Mouse (Mus musculus) left cerebral cortex, postnatal 14 days (tissue): Measurements from ENCODE around the gene Drc1. TPM values are rescaled to one million over a fixed set of nuclear protein-coding genes. Genes with fewer than 3 reads are reported as not detected.

Source experiments
- DNase-seq, 2 experiments: peaks; one replicate each; pipeline ENCODE4 v3.0.0; 2021 to 2022; ENCODE audit warnings: low spot score in 2 of 2, mixed read lengths in 1 of 2
- intact Hi-C: fragments of 180-260 bp; cut with DNase I; formaldehyde crosslinking; loops from one replicate; pipeline ENCODE4 v1.15.1; 2025
- total RNA-seq, 2 experiments: library from RNA; stranded (reverse); gene quantifications; 2 replicates each; pipeline ENCODE4 v1.2.3; 2021

Gene Drc1
- total RNA-seq, 2 experiments from 2014 or later, result 14.9 to 18.2 TPM

DNA sequence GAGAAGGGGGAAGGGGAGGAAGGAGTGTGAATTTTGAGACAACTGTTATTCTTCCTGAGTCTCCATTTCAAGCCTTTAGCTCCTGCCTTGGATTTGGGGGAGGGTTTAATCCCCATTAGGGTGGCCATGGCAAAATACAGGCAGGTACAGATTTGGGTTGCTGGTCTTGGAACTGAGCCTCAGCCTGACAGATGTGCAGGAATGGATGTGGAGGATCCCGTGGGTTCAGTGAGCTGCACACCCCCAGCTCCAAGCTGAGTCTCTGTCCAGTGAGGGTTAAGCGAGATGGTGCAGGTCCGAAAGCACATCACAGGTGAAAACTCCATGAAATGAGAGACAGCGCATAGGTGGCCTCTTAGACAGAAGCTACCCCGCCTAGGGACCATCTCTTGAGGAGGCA is 119.3 kb downstream of the Drc1 start:
- DNase-seq, result no peak
- intact Hi-C loops, result no loop called here

DNA sequence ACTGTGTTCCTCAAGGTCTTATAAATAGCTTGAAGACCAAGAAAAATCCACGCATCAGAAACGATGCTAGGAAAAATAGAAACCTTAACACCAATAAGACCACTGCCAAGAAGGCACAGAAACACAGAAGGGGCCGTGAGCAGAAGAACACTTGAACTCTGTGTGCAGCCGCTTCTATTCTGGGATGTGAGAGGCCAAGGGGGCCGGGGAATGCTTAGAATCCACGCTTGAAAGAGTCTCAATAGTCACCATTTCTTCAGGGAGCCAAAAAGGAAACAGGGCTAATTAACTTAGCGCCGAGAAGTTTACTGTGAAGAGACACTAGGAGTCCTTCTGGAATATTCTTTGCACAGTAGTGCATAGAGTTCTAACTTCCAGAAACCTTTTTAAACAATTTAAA is 120.0 kb downstream of the Drc1 start:
- peak in 1 of 2 experiments; percentile 15 for DNase-seq
- intact Hi-C loops, result no loop called here

DNA sequence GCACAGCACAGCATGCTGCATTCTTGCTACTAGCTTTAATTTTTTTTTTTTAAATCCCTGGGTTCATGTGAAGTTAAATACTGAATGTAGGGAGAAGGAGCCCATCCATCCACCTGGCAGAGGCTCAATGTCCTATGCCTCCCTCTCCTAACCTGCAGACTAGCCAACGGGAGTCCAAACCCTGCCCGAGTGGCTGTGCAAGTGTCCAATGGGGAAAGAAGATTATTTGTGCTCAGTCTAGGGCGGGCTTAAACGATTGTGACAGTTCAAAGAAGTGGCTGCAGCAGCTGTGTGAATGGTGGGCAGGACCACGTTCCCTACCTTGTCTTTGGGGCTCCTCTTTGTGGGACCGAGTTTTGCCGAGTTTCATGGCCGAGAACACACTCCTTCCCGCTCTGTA is 125.7 kb downstream of the Drc1 start:
- DNase-seq, result peak in 1 of 2 experiments; percentile 29
- intact Hi-C loops, result no loop called here

DNA sequence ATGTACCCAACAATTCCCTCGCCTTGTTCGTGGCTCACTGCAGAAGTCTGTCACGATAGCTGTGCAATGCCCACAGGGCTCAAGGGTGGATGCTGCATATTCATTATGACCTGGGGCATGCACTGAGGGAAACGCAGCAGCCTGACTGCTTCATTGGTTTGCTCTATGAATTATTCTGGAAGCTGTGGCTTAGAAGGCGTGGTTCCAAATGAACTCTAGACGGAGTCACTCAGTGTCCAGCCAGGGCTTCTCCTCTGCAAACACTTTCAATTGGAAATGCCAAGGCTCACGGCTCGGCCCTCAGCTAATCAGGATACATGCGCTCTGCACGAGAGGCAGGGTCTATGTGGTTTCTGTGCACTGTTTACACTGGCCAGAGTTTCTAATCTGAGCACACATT is 130.3 kb downstream of the Drc1 start:
- intact Hi-C loops, result no loop called here
- DNase-seq, result no peak

DNA sequence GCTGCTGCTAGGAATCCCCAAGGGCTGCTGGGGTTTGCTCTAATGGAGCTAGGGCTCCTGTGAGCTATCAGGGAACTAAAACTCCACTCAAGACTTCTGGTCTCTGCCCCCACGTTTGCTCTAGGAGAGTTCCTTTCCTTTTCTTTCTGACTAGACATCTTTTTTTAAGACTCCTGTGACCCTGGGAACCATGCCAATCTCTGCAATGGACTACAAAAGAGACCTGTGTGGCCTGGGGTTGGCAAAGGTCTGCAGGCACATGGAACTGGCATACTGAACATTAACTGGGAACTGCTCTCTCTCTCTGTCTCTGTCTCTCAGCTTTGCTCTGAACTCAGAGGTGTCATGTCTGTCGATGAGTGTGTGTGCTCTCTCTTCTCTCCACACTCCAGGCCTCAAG is 134.2 kb downstream of the Drc1 start:
- intact Hi-C loops, result no loop called here
- no peak for DNase-seq

DNA sequence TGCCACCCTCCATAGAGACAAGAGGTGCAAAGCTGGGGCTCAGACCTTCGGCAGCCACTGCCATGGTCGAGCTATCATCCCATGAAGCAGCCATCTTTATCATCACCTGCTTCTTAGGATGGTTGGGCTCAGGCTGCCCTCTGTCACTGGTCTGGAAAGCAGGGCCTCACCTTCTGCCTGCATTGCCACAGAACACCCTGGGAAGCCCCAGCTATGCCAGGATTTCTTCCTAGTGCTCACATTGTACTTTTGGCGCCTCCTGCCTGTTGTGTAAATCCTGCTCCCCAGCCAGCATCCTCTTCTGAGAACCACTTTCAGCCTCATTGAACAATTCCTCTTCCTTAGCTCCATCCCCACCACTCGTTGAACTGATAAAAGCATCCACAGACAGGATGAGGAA is 134.7 kb downstream of the Drc1 start:
- no peak for DNase-seq
- intact Hi-C loops, result no loop called here

Other genes with a start within 250 kb of the Drc1 start
- gene Tyms, start 207.8 kb upstream of the Drc1 start, total RNA-seq, result 1 to 10 TPM; 4.1 to 4.2 TPM
- 10 to 100 TPM; 11.4 to 12.6 TPM for gene Garem2, start 176.2 kb upstream of the Drc1 start, total RNA-seq
- 1 to 10 TPM; 2.1 to 3.7 TPM for gene 3110082J24Rik, start 175.3 kb upstream of the Drc1 start, total RNA-seq
- 10 to 100 TPM; 64.1 to 67.8 TPM for gene Hadha, start 126.2 kb upstream of the Drc1 start, total RNA-seq
- gene Hadhb, start 126.1 kb upstream of the Drc1 start, total RNA-seq, result 10 to 100 TPM; 71.3 to 78.6 TPM
- gene Adgrf3, start 75.7 kb upstream of the Drc1 start, total RNA-seq, result not detected
- 10 to 100 TPM; 47.6 to 56.7 TPM for gene Selenoi, start 48.8 kb upstream of the Drc1 start, total RNA-seq
- 10 to 100 TPM; 14.2 to 14.5 TPM for gene Otof, start 180.5 kb downstream of the Drc1 start, total RNA-seq
- not detected for gene 1700001C02Rik, start 184.7 kb downstream of the Drc1 start, total RNA-seq